Mouse (Mus musculus): ENCODE data around the gene Ptges3l. TPM values are rescaled to one million over a fixed set of nuclear protein-coding genes. Genes with fewer than 3 reads are reported as not detected.

Ptges3l gene
- polyA plus RNA-seq, 1 experiment from 2014 or later: 75.3 TPM

DNA sequence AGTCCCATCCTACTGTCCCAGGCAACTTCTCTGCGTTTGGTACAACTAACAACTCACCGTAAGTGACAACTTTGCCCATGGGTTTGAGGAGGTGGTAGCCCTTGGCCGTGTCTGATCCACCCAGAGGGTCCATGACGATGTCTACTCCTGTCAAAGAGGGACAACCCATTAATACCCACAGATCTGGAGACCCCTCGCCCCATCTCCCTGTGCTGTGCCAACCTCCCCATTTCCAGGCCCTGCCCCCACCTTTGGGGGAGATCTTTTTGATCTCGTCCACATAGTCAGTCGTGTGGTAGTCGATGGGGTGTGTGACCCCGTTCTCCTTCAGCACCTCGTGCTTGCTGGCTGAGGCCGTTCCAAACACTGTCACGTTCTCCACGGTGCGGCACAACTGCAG lies 37.0 kb upstream of the Ptges3l start:
- ATAC-seq (replicated peaks; ENCODE audit: insufficient number of reproducible peaks, low FRiP score, low TSS enrichment): no peak
- no peak overlapping the region for H3K4me2 ChIP-seq
- H3K9me3 ChIP-seq (replicated peaks; ENCODE audit: control insufficient read depth, low read length): no peaks in the 10 kb centered on the region
- 0 out of 2 replicates have a peak, but pooled peaks cover 6% of the 10 kb centered on the region for H3K36me3 ChIP-seq (ENCODE audit: control insufficient read depth, insufficient read depth, low read length)
- no peak overlapping the region for H3K4me3 ChIP-seq (ENCODE audit: low read depth, low read length)
- WGBS (ENCODE audit: insufficient replicate concordance): 85% methylated on average over 14 of the region's 14 CpGs
- no peak overlapping the region for H3K9ac ChIP-seq (ENCODE audit: low read depth, low read length)
- H3K27ac ChIP-seq (ENCODE audit: low read depth, low read length): no peak overlapping the region
- H3K4me1 ChIP-seq (ENCODE audit: control insufficient read depth, insufficient read depth, low read length): peaks cover 29% of the 10 kb centered on the region
- no peaks in the 10 kb centered on the region for H3K27me3 ChIP-seq (ENCODE audit: control insufficient read depth, insufficient read depth, low read length)

DNA sequence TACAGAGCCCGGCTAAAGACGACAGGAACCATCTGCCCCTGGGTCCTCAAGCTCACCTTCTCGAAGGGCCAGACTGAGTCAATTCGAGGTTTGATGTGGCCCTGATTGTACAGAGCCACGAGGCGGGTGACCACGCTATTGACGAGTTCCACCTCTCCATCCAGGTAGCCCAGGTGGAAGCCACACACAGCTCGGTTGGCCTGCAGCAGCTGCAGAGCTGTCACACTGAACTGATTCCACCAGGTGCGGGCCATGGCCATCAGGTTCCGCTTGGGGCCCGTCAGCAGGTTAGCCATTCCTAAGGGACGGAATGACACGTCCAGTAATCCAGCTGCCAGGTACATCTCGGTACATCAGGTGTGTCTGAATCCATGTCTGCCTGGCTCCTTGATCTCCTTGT lies 35.2 kb upstream of the Ptges3l start:
- 79% methylated on average over 15 of the region's 15 CpGs for WGBS (ENCODE audit: insufficient replicate concordance)
- Histone ChIP-seq H3K36me3 (ENCODE audit: control insufficient read depth, insufficient read depth, low read length) (0 out of 2 replicates have a peak, but pooled peaks cover 6% of the 10 kb centered on the region), H3K27me3 (ENCODE audit: control insufficient read depth, insufficient read depth, low read length) (no peaks in the 10 kb centered on the region), H3K4me1 (ENCODE audit: control insufficient read depth, insufficient read depth, low read length) (peaks cover 29% of the 10 kb centered on the region), H3K27ac (ENCODE audit: low read depth, low read length) (no peak overlapping the region), H3K4me3 (ENCODE audit: low read depth, low read length) (no peak overlapping the region), H3K9me3 (replicated peaks; ENCODE audit: control insufficient read depth, low read length) (no peaks in the 10 kb centered on the region), H3K9ac (ENCODE audit: low read depth, low read length) (no peak overlapping the region), H3K4me2 (no peak overlapping the region)
- no peak for ATAC-seq (replicated peaks; ENCODE audit: insufficient number of reproducible peaks, low FRiP score, low TSS enrichment)

DNA sequence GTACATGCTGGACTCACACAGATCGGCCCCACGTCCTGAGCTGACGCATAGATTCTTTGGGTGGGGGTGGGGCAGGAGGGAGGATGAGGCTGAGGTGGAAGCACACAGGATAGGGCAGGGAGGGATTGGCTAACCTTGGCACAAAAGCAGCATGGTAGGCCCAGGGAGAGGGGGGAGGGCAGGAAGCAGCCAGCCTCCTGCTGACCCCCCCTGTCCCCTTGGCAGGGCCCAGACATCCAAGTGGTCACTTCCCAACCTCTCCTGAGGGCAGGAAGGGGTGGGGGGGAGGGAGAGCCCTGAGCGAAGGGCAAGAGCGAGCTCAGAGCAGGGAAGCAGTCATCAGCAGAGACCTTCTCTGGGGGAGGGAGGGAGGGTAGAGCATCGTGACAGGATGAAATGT lies 34.6 kb upstream of the Ptges3l start:
- H3K36me3 ChIP-seq (ENCODE audit: control insufficient read depth, insufficient read depth, low read length): 0 out of 2 replicates have a peak, but pooled peaks cover 6% of the 10 kb centered on the region
- ATAC-seq (replicated peaks; ENCODE audit: insufficient number of reproducible peaks, low FRiP score, low TSS enrichment): 0 out of 2 replicates have a peak, but pooled peaks have one; percentile 22
- H3K4me1 ChIP-seq (ENCODE audit: control insufficient read depth, insufficient read depth, low read length): peaks cover 29% of the 10 kb centered on the region
- H3K4me3 ChIP-seq (ENCODE audit: low read depth, low read length): no peak overlapping the region
- no peak overlapping the region for H3K27ac ChIP-seq (ENCODE audit: low read depth, low read length)
- WGBS (ENCODE audit: insufficient replicate concordance): 36% methylated on average over 4 of the region's 6 CpGs
- H3K9me3 ChIP-seq (replicated peaks; ENCODE audit: control insufficient read depth, low read length): no peaks in the 10 kb centered on the region
- H3K9ac ChIP-seq (ENCODE audit: low read depth, low read length): no peak overlapping the region
- no peaks in the 10 kb centered on the region for H3K27me3 ChIP-seq (ENCODE audit: control insufficient read depth, insufficient read depth, low read length)
- no peak overlapping the region for H3K4me2 ChIP-seq

DNA sequence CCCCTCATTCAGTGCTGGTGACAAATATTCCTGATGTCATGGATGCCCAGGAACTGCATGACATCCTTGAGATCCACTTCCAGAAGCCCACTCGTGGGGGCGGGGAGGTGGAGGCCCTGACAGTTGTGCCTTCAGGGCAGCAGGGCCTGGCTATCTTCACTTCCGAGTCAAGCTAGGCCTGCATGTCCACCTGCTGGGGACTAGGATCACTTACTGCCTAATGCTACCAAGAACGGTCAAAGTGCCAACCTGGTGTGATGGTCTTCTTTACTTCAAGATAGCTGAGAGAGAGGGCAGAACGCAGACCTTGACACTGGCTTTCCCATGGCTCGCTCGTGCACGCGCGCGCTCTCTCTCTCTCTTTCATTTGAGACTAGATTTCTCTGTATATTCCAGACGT lies 33.1 kb upstream of the Ptges3l start:
- 85% methylated on average over 12 of the region's 12 CpGs for WGBS (ENCODE audit: insufficient replicate concordance)
- no peak overlapping the region for H3K4me2 ChIP-seq
- H3K4me1 ChIP-seq (ENCODE audit: control insufficient read depth, insufficient read depth, low read length): peaks cover 16% of the 10 kb centered on the region
- 0 out of 2 replicates have a peak, but pooled peaks cover 6% of the 10 kb centered on the region for H3K36me3 ChIP-seq (ENCODE audit: control insufficient read depth, insufficient read depth, low read length)
- H3K27me3 ChIP-seq (ENCODE audit: control insufficient read depth, insufficient read depth, low read length): no peaks in the 10 kb centered on the region
- no peak overlapping the region for H3K9ac ChIP-seq (ENCODE audit: low read depth, low read length)
- no peak overlapping the region for H3K4me3 ChIP-seq (ENCODE audit: low read depth, low read length)
- no peak for ATAC-seq (replicated peaks; ENCODE audit: insufficient number of reproducible peaks, low FRiP score, low TSS enrichment)
- H3K9me3 ChIP-seq (replicated peaks; ENCODE audit: control insufficient read depth, low read length): no peaks in the 10 kb centered on the region
- no peak overlapping the region for H3K27ac ChIP-seq (ENCODE audit: low read depth, low read length)

- Histone ChIP-seq H3K27me3 (ENCODE audit: control insufficient read depth, insufficient read depth, low read length) (no peaks in the 10 kb centered on the region), H3K27ac (ENCODE audit: low read depth, low read length) (no peak overlapping the region), H3K4me3 (ENCODE audit: low read depth, low read length) (no peak overlapping the region), H3K36me3 (ENCODE audit: control insufficient read depth, insufficient read depth, low read length) (0 out of 2 replicates have a peak, but pooled peaks cover 6% of the 10 kb centered on the region), H3K9ac (ENCODE audit: low read depth, low read length) (no peak overlapping the region), H3K4me2 (no peak overlapping the region), H3K4me1 (ENCODE audit: control insufficient read depth, insufficient read depth, low read length) (peaks cover 11% of the 10 kb centered on the region), H3K9me3 (replicated peaks; ENCODE audit: control insufficient read depth, low read length) (no peaks in the 10 kb centered on the region)
- no peak for ATAC-seq (replicated peaks; ENCODE audit: insufficient number of reproducible peaks, low FRiP score, low TSS enrichment)
- 81% methylated on average over 6 of the region's 9 CpGs for WGBS (ENCODE audit: insufficient replicate concordance)
These were observed 32.5 kb upstream of the Ptges3l start for GRCm38 (mm10) chr11:101457631-101458030.

GRCm38 (mm10) chr11:101455627-101456026 lies 30.5 kb upstream of the Ptges3l start:
- Histone ChIP-seq H3K27ac (ENCODE audit: low read depth, low read length) (no peak overlapping the region), H3K9ac (ENCODE audit: low read depth, low read length) (no peak overlapping the region), H3K27me3 (ENCODE audit: control insufficient read depth, insufficient read depth, low read length) (no peaks in the 10 kb centered on the region), H3K4me1 (ENCODE audit: control insufficient read depth, insufficient read depth, low read length) (peaks cover 8% of the 10 kb centered on the region), H3K36me3 (ENCODE audit: control insufficient read depth, insufficient read depth, low read length) (0 out of 2 replicates have a peak, but pooled peaks cover 3% of the 10 kb centered on the region), H3K4me3 (ENCODE audit: low read depth, low read length) (no peak overlapping the region), H3K9me3 (replicated peaks; ENCODE audit: control insufficient read depth, low read length) (no peaks in the 10 kb centered on the region), H3K4me2 (no peak overlapping the region)
- whole genome bisulfite sequencing (ENCODE audit: insufficient replicate concordance): 83% methylated on average over 7 of the region's 7 CpGs
- ATAC-seq (replicated peaks; ENCODE audit: insufficient number of reproducible peaks, low FRiP score, low TSS enrichment): no peak

GRCm38 (mm10) chr11:101454702-101455101 lies 29.6 kb upstream of the Ptges3l start:
- no peak for ATAC-seq (replicated peaks; ENCODE audit: insufficient number of reproducible peaks, low FRiP score, low TSS enrichment)
- no peak overlapping the region for H3K27ac ChIP-seq (ENCODE audit: low read depth, low read length)
- H3K4me3 ChIP-seq (ENCODE audit: low read depth, low read length): no peak overlapping the region
- H3K27me3 ChIP-seq (ENCODE audit: control insufficient read depth, insufficient read depth, low read length): no peaks in the 10 kb centered on the region
- peaks cover 4% of the 10 kb centered on the region for H3K4me1 ChIP-seq (ENCODE audit: control insufficient read depth, insufficient read depth, low read length)
- 78% methylated on average over 6 of the region's 6 CpGs for WGBS (ENCODE audit: insufficient replicate concordance)
- no peaks in the 10 kb centered on the region for H3K36me3 ChIP-seq (ENCODE audit: control insufficient read depth, insufficient read depth, low read length)
- H3K9me3 ChIP-seq (replicated peaks; ENCODE audit: control insufficient read depth, low read length): no peaks in the 10 kb centered on the region
- no peak overlapping the region for H3K9ac ChIP-seq (ENCODE audit: low read depth, low read length)
- H3K4me2 ChIP-seq: no peak overlapping the region

DNA sequence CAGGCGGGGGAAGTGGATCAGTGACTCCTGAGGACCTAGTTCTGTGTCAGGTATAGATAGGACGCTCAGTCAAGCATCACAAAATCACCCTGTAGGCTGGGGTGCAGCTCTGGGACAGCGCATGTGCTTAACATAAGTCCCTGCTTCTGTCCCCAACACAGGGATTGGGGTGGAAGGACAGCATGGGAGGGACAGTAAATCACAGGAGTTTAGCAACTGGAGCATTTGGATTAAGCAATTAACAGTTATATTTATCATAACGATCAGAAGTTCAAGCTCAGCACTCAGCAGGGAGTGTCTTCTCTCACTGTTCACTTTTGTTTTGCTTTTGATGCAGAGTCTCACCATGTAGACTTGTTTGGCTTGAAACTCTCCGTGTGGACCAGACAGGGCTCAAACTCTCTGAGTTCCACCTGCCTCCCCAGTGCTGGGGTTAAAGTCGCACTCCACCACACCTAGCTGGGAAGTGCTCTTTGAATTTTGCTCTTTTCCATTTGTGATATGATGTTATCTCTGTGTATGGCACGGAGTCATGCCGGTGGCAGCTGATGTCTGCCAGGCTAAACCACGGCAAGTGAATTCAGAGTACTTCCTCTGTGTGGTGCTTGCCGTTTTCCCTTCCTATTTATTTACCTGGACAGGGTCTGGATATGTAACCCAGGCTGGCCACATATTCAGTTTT lies 27.1 kb upstream of the Ptges3l start:
- no peaks in the 10 kb centered on the region for H3K36me3 ChIP-seq (ENCODE audit: control insufficient read depth, insufficient read depth, low read length)
- H3K9ac ChIP-seq (ENCODE audit: low read depth, low read length): no peak overlapping the region
- H3K4me1 ChIP-seq (ENCODE audit: control insufficient read depth, insufficient read depth, low read length): 0 out of 2 replicates have a peak, but pooled peaks cover 6% of the 10 kb centered on the region
- H3K4me2 ChIP-seq: no peak overlapping the region
- 58% methylated on average over 10 of the region's 10 CpGs for whole genome bisulfite sequencing (ENCODE audit: insufficient replicate concordance)
- H3K27ac ChIP-seq (ENCODE audit: low read depth, low read length): no peak overlapping the region
- no peaks in the 10 kb centered on the region for H3K27me3 ChIP-seq (ENCODE audit: control insufficient read depth, insufficient read depth, low read length)
- no peak overlapping the region for H3K4me3 ChIP-seq (ENCODE audit: low read depth, low read length)
- ATAC-seq (replicated peaks; ENCODE audit: insufficient number of reproducible peaks, low FRiP score, low TSS enrichment): no peak
- H3K9me3 ChIP-seq (replicated peaks; ENCODE audit: control insufficient read depth, low read length): no peaks in the 10 kb centered on the region

DNA sequence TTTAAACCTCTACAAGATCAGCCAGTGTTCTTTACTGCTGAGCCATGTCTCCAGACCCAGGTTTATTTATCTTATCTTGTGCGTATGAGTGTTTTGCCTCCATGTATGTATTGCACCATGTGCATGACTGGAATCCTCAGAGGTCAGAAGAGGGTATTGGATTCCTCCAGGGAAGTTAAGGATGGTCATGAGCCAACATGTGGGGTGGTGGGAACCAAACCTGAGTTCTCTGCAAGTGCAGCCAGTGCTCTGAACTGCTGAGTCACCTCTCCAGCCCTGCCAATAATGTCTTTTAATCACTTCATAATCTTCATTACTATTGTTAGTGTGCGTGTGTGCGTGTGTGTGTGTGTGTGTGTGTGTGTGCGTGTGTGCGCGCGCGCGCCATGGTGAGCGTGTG lies 26.4 kb upstream of the Ptges3l start:
- H3K4me2 ChIP-seq: no peak overlapping the region

More for the DNA sequence above, 26.4 kb upstream of the Ptges3l start:
- no peak overlapping the region for H3K9ac ChIP-seq (ENCODE audit: low read depth, low read length)
- H3K4me3 ChIP-seq (ENCODE audit: low read depth, low read length): no peak overlapping the region
- 0 out of 2 replicates have a peak, but pooled peaks cover 6% of the 10 kb centered on the region for H3K4me1 ChIP-seq (ENCODE audit: control insufficient read depth, insufficient read depth, low read length)
- H3K9me3 ChIP-seq (replicated peaks; ENCODE audit: control insufficient read depth, low read length): no peaks in the 10 kb centered on the region
- no peaks in the 10 kb centered on the region for H3K27me3 ChIP-seq (ENCODE audit: control insufficient read depth, insufficient read depth, low read length)
- WGBS (ENCODE audit: insufficient replicate concordance): 87% methylated on average over 10 of the region's 10 CpGs
- no peak overlapping the region for H3K27ac ChIP-seq (ENCODE audit: low read depth, low read length)
- H3K36me3 ChIP-seq (ENCODE audit: control insufficient read depth, insufficient read depth, low read length): no peaks in the 10 kb centered on the region
- no peak for ATAC-seq (replicated peaks; ENCODE audit: insufficient number of reproducible peaks, low FRiP score, low TSS enrichment)

Measured in heart, embryonic 11.5 days (tissue).